Mouse (Mus musculus): ENCODE measurements at regions not wholly inside any gene's neighbourhood (a gene's known extent, or its start where the extent isn't known, plus 50 kb on each side); places are given as distances from the start of the nearest gene placed in this dataset.

DNA sequence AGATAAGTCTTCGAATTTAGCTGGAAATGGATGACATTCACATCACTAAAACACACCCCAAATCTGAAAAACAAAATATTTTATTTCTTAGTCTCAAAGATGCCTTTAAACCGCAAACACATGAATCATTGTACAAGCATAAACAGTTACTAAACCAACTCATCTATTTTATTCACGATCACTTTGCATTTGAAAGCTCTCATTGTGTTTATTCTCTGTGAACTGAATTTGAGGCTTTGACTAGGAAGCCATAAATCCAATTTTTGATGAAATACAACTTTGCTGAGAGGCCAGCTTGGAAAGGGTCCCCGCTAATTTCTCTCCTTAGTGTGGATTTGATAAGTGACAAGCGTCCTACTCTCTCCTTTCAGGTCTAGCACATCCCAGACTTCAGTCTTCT is 113.5 kb upstream of the Fam19a1 start:
- no peak for TF ChIP-seq CTCF (IDR thresholded peaks at IDR 0.05; ENCODE audit: low read depth, low read length)
- TF ChIP-seq POLR2A (IDR thresholded peaks at IDR 0.05; ENCODE audit: extremely low read depth, insufficient read depth, low read length) = no peak

Measured in liver, adult 2 months (tissue).